Mouse (Mus musculus): ENCODE results near the gene Tmem200b.

The Tmem200b gene

GRCm38 (mm10) chr4:131940846-131941245 lies 19.3 kb downstream of the Tmem200b start:
- intact Hi-C loops (cut with DNase I): no loop called here

- intact Hi-C loops (cut with DNase I): no loop called here
These were observed 26.3 kb downstream of the Tmem200b start for GRCm38 (mm10) chr4:131947848-131948247.

GRCm38 (mm10) chr4:131949903-131950302 lies 28.3 kb downstream of the Tmem200b start:
- intact Hi-C loops (cut with DNase I): no loop called here

- intact Hi-C loops (cut with DNase I): no loop called here
These were observed 29.1 kb downstream of the Tmem200b start for GRCm38 (mm10) chr4:131950657-131951056.

GRCm38 (mm10) chr4:131957161-131957560 lies 35.6 kb downstream of the Tmem200b start:
- intact Hi-C loops (cut with DNase I): no loop called here

- intact Hi-C loops (cut with DNase I): loop anchor here (5.0 kb wide), 1 partner anchor 52 kb away; no protein-coding TSS in a partner anchor
These were observed 47.3 kb downstream of the Tmem200b start for GRCm38 (mm10) chr4:131968873-131969272.

- intact Hi-C loops (cut with DNase I): loop anchor here (10.0 kb wide), 2 partner anchors 106 to 204 kb away; no protein-coding TSS in a partner anchor
These were observed 48.8 kb downstream of the Tmem200b start for GRCm38 (mm10) chr4:131970244-131970853.
